Mouse (Mus musculus) liver, adult (tissue): ENCODE measurements around the gene Rnaseh1.
A peak's percentile ranks its signal among the peaks of the same experiment; 100 is the strongest.

Experiments
- GATA4 ChIP-seq: IDR thresholded peaks from 2 replicates; pipeline ENCODE4 v1.6.1; 2014; ENCODE audit warnings: mild to moderate bottlenecking, low read length; ENCODE audit not compliant: insufficient replicate concordance

The Rnaseh1 gene

GRCm38 (mm10) chr12:28649141-28650110 lies at the start of gene Rnaseh1:
Gene Rnaseh1 (plus strand): TSS chr12:28649602.
- TF ChIP-seq GATA4 = no peak

- TF ChIP-seq GATA4 = no peak
Measured at GRCm38 (mm10) chr12:28602259-28602658, 47.1 kb upstream of the Rnaseh1 start.

- no peak for TF ChIP-seq GATA4
Measured at GRCm38 (mm10) chr12:28603494-28603893, 45.9 kb upstream of the Rnaseh1 start.

DNA sequence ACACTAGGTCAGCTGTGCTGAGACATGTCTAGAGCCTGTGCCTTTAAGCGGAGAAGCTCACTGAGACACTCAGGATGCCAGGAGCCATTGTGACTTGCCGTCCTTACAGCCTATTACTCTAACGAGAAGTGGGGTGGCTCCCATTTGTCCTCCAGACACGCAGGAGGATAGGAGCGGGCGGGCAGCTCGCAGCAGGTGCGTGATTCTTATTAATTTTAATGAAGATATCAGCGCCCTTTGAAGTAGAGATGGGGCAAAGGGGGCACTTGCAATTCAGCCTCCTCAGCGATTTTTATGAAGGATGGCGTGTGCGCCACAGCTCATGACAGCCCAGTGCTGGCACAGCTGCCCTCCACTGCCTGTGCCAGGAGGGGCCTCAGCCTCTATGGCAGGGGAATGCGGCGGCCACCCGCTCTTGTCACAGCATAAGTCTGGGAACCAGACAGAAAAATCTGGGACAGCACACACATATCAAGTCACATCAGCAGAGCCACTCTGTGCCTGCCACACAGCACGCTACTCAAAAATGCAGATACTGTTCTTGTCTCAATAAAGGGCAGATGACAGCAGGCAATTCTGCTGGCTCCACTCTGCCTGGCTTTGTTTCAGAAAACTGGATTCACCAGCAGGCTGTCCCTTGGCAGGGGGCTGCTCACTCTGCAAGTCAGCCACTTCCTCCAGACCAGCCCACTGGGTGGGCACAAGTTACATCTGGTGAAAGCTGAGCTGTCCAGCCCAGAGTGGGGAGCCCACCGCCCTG lies 41.7 kb upstream of the Rnaseh1 start:
- no peak for TF ChIP-seq GATA4

DNA sequence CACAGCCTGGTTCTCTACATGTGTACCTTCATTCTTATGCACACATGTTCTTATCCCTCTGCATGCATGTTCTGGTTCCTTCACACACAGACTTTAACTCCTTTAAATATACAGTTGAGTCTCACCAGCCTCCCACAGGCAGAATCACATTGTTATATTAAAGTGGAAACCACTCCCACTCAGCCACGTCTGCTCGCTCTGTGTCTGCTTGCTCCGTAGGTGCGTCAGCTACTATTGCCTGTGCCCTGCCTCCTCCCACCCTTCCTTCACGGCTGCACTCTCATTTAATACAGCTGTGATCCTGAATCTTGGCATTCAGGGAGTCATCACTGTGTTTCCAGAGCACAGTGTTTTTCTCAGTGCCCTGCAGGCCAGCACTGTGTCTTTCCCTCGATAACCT lies 37.0 kb upstream of the Rnaseh1 start:
- no peak for TF ChIP-seq GATA4

- no peak for TF ChIP-seq GATA4
Measured at GRCm38 (mm10) chr12:28614401-28614800, 35.0 kb upstream of the Rnaseh1 start.

GRCm38 (mm10) chr12:28617297-28617696 lies 32.1 kb upstream of the Rnaseh1 start:
- no peak for TF ChIP-seq GATA4

DNA sequence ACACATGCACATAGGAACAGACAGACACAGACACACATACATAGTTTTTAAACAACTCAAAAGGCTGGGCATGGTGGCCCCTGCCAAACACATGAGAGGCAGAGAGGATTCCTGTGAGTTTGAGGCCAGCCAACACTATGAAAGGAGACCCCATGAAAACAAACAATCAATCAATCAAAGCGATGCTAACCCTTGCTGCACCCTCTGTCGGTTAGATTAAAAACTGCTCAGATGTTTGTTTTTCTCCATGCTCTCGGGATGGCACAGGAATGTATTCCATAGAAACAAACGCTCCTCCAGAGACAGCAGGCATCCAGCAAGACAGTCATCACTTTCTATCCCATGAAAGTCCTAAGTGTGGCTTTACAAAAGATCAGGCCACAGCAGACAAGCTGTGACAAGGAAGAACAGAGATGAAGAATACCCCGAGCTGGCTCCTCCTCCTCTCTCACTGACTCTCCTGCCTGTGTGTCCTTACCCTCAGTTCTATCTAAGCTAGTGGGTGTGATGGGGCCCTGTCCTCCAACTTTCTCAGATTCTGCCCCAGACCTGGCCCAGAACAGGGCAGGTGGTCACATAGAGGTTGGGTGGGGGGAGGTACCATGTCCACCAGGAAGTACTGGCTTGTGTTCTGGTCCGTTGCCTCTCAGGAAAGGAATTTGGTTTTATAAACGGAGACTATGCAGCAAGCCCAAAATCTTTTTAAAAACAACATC lies 27.8 kb upstream of the Rnaseh1 start:
- TF ChIP-seq GATA4 = no peak

GRCm38 (mm10) chr12:28622167-28622532 lies 27.3 kb upstream of the Rnaseh1 start:
- TF ChIP-seq GATA4 = no peak

- no peak for TF ChIP-seq GATA4
Measured at GRCm38 (mm10) chr12:28622641-28623040, 26.8 kb upstream of the Rnaseh1 start.

DNA sequence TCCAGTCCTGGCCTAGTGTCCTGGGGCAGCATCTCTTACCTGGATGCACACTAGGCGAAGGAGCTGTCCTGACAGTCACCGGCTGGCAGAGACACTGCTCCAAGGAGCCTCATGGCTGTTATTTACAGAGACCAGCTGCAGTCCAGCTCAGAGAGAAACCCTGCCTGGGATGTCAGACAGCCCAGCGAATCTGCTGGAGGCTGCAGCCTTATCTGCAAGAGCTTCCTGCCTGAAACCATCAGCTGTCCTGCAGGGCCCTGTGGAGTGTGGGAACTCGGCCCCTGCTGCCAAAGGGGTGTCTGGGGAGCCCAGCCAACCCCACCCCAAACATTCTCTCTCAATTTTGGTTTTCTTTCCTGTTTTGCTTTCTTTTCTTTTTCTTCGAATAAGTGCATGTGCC lies 26.2 kb upstream of the Rnaseh1 start, which contains the start of gene Colec11:
Gene Colec11 (minus strand): TSS at position 183 of the 400 bp plus-strand sequence.
- TF ChIP-seq GATA4 = peak; percentile 63; the same call in 1 of the 2 replicates

DNA sequence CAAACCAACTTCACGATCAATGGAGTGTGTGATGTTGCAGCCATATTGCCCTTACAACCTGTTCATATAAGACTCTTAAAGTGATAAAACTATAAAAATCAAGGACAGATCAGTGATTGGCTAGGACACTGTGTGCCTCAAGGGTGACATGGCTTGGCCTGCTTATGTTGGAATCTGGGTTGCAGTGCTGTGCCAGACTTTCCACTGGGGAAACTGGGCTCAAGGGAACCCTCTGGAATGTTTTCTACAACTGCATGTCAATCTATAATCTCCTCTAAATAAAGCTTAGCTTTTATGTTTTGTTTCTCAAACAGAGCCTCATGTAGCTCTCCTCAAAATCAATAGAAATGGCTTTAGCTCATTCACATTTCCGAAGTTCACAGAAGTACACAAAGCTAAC lies 25.2 kb upstream of the Rnaseh1 start:
- TF ChIP-seq GATA4 = no peak

DNA sequence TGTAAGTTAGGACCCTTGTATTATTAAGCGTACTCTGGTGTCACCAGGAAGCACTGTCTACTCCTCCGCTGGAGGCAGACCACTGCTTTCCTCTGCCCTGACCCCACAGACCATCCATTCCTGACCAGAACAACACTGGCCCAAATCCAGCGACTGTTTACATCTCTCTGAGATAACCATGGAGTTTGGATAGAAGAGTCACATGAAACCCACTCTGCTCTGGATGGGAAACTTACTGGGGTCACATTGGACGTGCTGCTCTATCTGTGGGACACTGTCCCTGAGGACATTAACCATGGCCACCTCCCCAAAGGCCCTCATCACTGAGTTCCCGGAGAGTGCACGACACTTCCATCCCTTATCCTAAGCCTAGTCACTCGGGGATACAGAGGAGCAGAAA lies 24.0 kb upstream of the Rnaseh1 start:
- TF ChIP-seq GATA4 = peak; percentile 81; the same call in 1 of the 2 replicates

GRCm38 (mm10) chr12:28627092-28627491 lies 22.3 kb upstream of the Rnaseh1 start:
- TF ChIP-seq GATA4 = no peak

DNA sequence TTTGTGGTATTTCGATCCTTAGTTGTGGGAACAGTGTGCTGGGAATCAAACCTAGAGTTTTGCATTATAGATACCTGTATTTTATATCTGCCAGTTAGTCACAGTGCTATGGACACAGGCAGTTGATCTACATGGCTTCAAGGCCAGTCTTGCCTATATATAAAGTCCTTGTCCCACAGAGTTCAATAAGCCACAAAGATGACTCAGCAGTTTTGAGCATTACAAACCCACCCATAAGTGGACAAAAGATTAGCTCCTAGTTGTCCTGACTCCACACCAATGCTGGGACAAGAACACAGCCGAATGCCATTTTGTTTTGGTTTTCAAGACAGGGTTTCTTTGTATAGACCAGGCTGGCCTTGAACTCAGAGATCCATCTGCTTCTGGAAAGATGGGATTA lies 21.0 kb upstream of the Rnaseh1 start:
- no peak for TF ChIP-seq GATA4

- TF ChIP-seq GATA4 = no peak
Measured at GRCm38 (mm10) chr12:28635058-28635534, 14.3 kb upstream of the Rnaseh1 start.
